Mouse (Mus musculus): ENCODE measurements around the gene Dnase1l1. TPM values are rescaled to one million over a fixed set of nuclear protein-coding genes. Genes with fewer than 3 reads are reported as not detected.

Gene Dnase1l1
- polyA plus RNA-seq (2017; shearing (Covaris generic)) = 10 to 100 TPM; 17.9 to 18.4 TPM

DNA sequence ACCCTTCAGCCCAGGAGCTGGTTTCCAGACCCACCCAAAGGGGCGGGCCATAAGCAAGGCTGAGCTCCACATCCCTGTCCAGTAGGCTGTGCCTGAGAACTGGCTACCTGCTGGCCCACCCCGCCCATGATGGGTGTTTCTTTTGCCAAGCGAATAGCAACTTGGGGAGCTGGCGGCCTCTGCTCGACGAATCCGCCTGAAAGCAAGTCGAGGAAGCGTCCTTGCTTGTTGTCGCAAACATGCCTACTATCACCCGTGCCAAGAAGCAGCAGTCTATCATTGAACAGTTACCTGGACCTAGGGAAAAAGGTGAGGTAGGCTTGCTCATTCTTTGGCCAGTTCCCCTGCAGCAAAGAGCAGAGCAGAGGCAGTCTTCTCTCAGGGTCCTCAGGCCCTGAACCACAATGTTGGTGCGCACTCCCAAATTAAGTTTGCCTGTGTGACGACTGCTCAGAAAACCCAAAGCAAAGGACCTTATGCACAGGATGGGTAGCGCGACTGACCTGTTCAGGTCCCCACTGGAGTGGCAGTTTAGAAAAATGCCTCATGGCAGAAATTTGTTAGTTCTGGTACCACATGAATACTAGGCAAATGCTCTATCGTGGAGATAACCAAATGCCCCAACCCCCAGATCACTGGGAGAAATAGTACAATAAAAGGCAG, at the start of gene Dnase1l1, which contains the start of gene Taz:
TSS of gene Dnase1l1 (minus strand) at position 606 of the 663 bp plus-strand sequence.
TSS of gene Taz (plus strand) at position 181 of the 663 bp plus-strand sequence.

DNA sequence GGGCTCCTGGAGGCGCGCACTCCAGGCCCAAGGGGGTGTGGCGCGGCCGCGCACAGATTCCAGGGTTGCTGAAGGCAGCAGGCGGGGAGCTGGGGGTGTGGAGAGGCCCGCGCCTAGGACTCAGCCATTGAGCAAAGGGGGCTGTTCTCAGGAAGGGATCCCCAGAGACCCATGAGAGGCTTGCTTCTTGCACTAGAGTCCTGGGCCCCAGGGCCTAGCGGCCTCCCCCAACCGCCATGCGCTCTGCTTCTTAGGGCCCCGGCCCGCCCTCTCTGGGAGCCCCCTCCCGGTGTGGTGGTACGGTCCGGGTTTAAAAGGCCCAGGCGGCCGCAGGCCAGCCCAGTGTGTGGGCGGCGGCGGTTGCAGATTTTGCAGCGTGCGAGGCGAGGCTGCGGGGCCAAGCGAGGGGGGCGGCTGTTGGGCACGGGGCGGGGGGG, 46.6 kb upstream of the Dnase1l1 start, which contains the start of gene Plxna3:
TSS of gene Plxna3 (plus strand) at position 342 of the 437 bp plus-strand sequence.

DNA sequence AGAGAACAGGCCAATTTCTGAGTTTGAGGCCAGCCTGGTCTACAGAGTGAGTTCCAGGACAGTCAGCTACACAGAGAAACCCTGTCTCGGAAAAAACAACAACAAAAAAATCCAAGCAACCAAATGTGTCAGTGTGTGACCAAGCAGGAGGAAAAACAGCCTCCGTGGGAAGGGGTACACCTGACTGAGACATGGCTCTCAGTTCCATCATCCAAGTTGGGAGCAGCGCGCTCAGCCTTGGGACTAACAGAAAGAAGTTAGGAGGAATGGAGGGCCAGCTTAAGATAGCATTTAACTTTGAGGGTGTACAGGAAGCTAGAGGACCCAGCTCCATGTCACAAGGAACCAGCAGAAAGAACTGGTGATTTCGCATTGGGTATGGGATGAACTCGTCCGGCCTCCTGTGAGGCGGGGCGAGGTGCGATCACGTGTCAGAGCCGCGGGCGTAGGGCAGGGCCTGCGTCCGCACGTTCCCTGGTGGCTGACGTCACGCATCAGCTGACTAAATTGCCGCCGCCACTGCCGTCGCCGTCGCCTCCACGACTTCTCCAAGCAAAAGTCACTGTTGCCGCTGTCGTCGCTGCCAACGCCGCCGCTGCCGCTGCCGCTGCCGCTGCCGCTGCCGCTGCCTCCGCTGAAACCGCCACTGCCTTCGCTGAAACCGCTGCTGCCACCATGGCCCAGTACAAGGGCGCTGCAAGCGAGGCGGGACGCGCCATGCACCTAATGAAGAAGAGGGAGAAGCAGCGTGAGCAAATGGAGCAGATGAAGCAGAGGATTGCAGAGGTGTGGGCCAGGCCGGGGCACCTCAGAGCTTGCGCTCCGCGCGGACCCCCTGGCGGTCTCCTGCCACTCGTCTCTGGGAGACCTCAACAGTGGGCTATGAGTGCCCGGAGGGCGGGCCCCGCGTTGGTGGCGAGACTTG, 30.7 kb upstream of the Dnase1l1 start, which contains the start of gene Fam50a:
TSS of gene Fam50a (plus strand) at position 494 of the 925 bp plus-strand sequence.

DNA sequence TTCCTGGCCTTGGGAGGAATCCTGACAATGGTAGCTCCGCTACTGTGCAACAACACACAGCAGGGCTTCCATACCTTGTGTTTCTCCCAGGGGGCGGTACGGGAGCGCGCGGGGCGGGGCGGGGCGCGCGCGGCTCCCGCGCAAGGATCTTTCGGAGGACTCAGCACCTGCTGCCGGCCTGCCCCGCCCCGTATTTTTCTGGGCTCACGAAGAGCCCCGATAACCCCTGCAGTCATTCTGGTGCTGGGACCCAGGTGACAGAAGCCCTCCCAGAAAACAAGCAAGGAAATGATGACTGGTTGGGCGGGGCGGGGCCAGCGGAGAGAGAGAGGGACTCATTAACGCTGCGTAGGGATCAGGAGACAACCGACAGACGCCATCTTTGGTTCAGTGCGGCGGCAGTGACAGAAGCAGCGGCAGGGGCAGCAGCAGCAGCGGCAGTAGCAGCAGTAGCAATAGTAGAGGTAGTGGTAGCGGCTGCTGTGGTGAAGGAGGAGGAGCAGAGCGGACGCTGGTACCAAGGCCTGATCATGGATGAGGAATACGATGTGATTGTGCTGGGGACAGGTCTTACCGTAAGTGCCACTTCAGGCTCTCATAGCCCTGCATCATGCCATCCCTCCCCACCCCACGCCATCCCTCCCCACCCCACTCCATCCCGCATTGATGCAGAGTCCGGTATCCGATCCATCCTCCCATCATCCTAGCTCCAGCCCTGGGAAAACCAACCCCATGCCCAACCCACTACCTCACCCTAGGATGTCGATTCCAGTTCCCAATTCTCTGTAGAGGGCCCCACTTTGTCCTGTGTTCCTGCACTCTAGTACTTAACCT, 22.9 kb upstream of the Dnase1l1 start, which contains the start of gene Gdi1:
TSS of gene Gdi1 (plus strand) at position 132 of the 834 bp plus-strand sequence.

DNA sequence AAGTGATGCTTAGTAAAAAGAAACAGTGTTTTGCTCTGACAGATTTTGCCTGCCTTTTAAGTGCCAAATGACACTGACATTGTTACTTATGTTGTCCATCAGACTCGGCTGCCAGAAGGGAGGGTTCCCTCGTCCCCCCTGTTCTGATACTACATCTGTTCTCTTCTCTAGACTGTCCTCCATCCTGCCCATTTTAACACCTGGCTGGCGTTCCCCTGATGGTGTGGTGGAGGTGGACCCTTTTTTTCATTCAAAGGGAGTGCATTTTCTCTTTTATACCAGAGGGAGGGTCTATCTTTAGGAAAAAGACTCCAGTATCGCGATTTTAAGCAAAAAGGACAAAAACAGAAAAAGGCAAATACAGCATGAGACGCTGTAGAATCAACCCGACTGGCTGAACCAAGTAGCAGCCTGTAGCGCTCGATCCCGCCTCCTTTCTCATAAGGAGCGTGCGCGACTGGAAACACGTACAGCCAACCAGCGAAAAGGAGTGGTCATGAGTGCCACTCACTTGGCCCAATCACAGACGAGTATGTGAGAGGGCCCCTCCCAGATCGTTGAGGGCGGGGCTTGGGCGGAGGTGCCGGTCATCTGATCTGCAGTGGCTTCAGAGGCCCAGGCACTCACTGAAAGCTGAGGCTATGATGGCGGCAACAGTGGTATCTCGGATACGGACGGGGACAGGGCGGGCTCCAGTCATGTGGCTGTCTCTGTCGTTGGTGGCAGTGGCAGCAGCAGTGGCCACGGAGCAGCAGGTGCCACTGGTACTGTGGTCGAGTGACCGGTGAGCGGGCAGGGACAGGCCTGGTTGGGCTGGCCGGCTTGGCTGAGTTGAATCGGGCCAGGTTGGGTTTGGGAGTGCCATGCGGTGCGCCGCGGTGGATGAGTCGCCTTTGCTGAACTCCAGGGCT, 14.7 kb upstream of the Dnase1l1 start, which contains the start of gene Atp6ap1:
TSS of gene Atp6ap1 (plus strand) at position 560 of the 911 bp plus-strand sequence.

DNA sequence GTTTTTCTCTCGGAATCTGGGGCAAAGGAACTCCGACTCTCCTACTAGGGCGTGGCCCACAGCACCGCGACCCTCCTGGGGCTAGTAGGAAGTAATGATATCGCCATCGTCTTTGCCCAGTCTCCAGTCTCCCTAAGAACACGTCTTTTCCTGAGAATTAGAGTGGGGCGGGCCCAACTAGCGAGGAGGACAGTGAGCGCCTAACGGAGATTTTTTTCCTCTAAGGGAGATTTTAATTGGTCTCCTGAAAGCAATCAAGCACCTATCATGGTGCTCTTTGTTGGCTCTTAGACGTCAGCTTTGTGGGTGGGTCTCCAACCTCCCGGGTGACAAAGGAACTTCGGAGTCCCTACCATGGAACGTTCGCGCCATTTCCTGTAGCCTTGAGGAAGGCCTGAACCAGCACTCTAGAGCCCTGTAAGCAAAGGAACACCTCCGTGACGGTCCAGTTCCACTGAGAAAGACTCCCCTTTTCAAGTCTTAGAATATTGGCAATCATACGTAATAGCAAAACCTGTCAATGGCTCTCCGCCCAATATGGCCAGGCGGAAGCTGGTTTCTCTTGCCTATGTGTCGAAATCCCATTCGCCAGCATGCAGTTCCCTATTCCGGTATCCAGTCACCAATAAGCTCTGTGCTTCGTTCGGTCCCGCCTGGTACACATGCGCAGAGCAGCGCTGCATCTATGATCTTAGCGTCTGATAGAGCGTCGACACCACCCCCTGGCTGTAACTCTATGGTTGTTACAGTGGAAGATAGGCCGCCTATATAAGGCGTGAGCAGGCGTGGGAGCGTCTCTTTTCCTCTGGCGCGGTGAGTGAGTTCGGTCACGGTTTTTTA, 11.9 kb downstream of the Dnase1l1 start, which contains the start of gene Rpl10:
TSS of gene Rpl10 (plus strand) at position 751 of the 840 bp plus-strand sequence.

DNA sequence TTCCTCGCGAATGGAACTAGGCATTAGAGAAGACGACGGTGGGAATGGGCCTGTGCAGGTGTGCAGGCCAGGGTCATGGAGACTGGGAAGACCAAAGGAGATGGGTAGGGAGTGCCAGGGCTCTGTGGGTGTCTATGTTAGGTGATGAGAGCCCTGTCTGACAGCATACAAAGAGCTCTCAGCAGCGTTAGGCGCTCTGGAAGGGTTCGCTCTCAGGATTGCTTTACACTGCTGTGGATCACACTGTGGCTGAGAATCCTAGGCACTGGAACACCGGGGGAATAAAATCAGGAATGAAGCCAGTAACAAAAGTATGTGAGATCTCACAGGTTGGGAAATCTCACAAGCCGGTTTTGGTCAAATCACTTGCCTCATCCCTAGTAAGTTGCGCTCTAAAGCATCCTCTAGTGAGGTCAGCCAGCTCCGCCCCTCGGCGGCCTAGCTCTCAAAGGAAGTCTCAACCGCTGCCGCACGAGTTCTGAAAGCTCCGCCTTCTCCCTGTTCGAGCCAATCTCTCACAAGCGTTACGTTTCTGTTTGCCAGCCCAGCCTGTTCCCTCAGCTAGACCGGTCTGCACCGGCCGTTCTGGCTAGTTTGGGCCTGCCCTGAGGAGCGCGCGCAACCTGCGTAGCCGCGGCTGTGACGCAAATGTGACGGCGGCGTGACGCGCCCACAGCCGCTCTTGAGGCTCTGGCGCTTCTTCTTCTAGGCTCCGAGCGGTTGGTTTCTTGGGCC, 27.8 kb downstream of the Dnase1l1 start, which contains the start of gene Emd:
TSS of gene Emd (plus strand) at position 535 of the 735 bp plus-strand sequence.

DNA sequence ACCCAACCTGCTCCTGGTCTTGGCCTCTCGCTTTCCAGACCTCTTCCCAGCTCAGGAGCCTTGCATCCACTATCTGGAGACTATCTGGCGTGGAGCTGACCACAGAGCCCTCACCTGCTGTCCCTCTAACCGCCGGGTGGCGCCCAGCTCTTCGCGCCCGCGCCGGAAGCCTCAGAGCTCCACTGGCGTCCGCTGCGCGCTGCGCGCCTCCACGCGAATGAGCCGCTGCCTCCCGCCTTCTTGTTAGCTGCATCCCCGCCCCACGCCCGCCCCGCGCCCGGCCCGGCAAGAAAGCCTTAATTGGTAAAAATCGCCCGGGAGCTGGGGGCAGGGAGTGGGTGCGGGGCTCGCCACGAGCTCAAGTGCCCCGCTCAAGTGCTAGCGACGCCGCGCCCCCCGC, 32.5 kb downstream of the Dnase1l1 start, which contains the start of gene Flna:
TSS of gene Flna (minus strand) at position 206 of the 400 bp plus-strand sequence.

Other genes with a start within 250 kb of the Dnase1l1 start
- not detected for gene Opn1mw, start 154.9 kb downstream of the Dnase1l1 start, polyA plus RNA-seq (2017; shearing (Covaris generic))
- 10 to 100 TPM; 27.2 to 34.9 TPM for gene Mecp2, start 147.0 kb downstream of the Dnase1l1 start, polyA plus RNA-seq (2017; shearing (Covaris generic))
- not detected for gene Tex28, start 114.5 kb downstream of the Dnase1l1 start, polyA plus RNA-seq (2017; shearing (Covaris generic))
- 1 to 10 TPM; 1.6 to 5.7 TPM for gene Tktl1, start 105.1 kb downstream of the Dnase1l1 start, polyA plus RNA-seq (2017; shearing (Covaris generic))
- gene Flna, start 32.5 kb downstream of the Dnase1l1 start, polyA plus RNA-seq (2017; shearing (Covaris generic)) = 100 to 1,000 TPM; 127 to 290 TPM
- gene Emd, start 27.6 kb downstream of the Dnase1l1 start, polyA plus RNA-seq (2017; shearing (Covaris generic)) = 10 to 100 TPM; 69.5 to 74.3 TPM
- gene Rpl10, start 11.5 kb downstream of the Dnase1l1 start, polyA plus RNA-seq (2017; shearing (Covaris generic)) = 10 to 100 TPM; 31.8 to 59.8 TPM
- 100 to 1,000 TPM; 107 to 144 TPM for gene Taz, start 425 bp downstream of the Dnase1l1 start, polyA plus RNA-seq (2017; shearing (Covaris generic))
- gene Atp6ap1, start 14.8 kb upstream of the Dnase1l1 start, polyA plus RNA-seq (2017; shearing (Covaris generic)) = 100 to 1,000 TPM; 143 to 153 TPM
- gene Gdi1, start 22.7 kb upstream of the Dnase1l1 start, polyA plus RNA-seq (2017; shearing (Covaris generic)) = 100 to 1,000 TPM; 223 to 256 TPM
- 10 to 100 TPM; 67.2 to 91.4 TPM for gene Fam50a, start 30.7 kb upstream of the Dnase1l1 start, polyA plus RNA-seq (2017; shearing (Covaris generic))
- 1 to 10 TPM; 2.0 to 3.2 TPM for gene Plxna3, start 46.7 kb upstream of the Dnase1l1 start, polyA plus RNA-seq (2017; shearing (Covaris generic))
- 10 to 100 TPM; 54.4 to 73.1 TPM for gene Lage3, start 71.3 kb upstream of the Dnase1l1 start, polyA plus RNA-seq (2017; shearing (Covaris generic))
- 10 to 100 TPM; 50.8 to 64.5 TPM for gene Ubl4a, start 90.9 kb upstream of the Dnase1l1 start, polyA plus RNA-seq (2017; shearing (Covaris generic))
- 10 to 100 TPM; 27.8 to 37.9 TPM for gene Slc10a3, start 91.0 kb upstream of the Dnase1l1 start, polyA plus RNA-seq (2017; shearing (Covaris generic))
- gene Fam3a, start 110.9 kb upstream of the Dnase1l1 start, polyA plus RNA-seq (2017; shearing (Covaris generic)) = 10 to 100 TPM; 30.1 to 32.3 TPM
- gene Ikbkg, start 111.0 kb upstream of the Dnase1l1 start, polyA plus RNA-seq (2017; shearing (Covaris generic)) = 10 to 100 TPM; 28.4 to 37.6 TPM
- gene G6pdx, start 146.9 kb upstream of the Dnase1l1 start, polyA plus RNA-seq (2017; shearing (Covaris generic)) = 10 to 100 TPM; 57.8 to 74.7 TPM
- not detected for gene Gm6880, start 199.1 kb upstream of the Dnase1l1 start, polyA plus RNA-seq (2017; shearing (Covaris generic))